Mouse (Mus musculus) forebrain, embryonic 13.5 days (tissue): ENCODE results near the gene Cpa4. TPM values are rescaled to one million over a fixed set of nuclear protein-coding genes. Genes with fewer than 3 reads are reported as not detected.

Experiments
- ATAC-seq: fragments of 200-750 bp; cut with Nextera tagmentation; 2 replicates; pipeline ENCODE4 v1.8.0; 2017
- H3K27ac ChIP-seq: fragments of 300-500 bp; sonication (generic); 2 replicates; pipeline ENCODE4 v1.5.1; 2015; ENCODE audit warnings: inconsistent platforms, mild to moderate bottlenecking, moderate library complexity
- H3K27me3 ChIP-seq: fragments of 300-500 bp; sonication (generic); 2 replicates; pipeline ENCODE4 v1.6.1; 2015; ENCODE audit warnings: mild to moderate bottlenecking, inconsistent platforms
- H3K36me3 ChIP-seq: fragments of 300-500 bp; sonication (generic); 2 replicates; pipeline ENCODE4 v1.6.1; 2015; ENCODE audit warnings: mild to moderate bottlenecking, inconsistent platforms; ENCODE audit not compliant: poor library complexity, severe bottlenecking
- H3K4me1 ChIP-seq: fragments of 300-500 bp; sonication (generic); 2 replicates; pipeline ENCODE4 v1.6.1; 2015; ENCODE audit warnings: inconsistent platforms
- H3K4me2 ChIP-seq: fragments of 300-500 bp; sonication (generic); 2 replicates; pipeline ENCODE4 v1.6.1; 2015; ENCODE audit warnings: inconsistent platforms, mild to moderate bottlenecking, moderate library complexity
- H3K4me3 ChIP-seq: fragments of 300-500 bp; sonication (generic); 2 replicates; pipeline ENCODE4 v1.5.1; 2015; ENCODE audit warnings: mild to moderate bottlenecking, inconsistent platforms
- H3K9ac ChIP-seq: fragments of 300-500 bp; sonication (generic); 2 replicates; pipeline ENCODE4 v1.6.1; 2015; ENCODE audit warnings: mild to moderate bottlenecking, inconsistent platforms
- H3K9me3 ChIP-seq: fragments of 300-500 bp; sonication (generic); replicated peaks from 2 replicates; pipeline ENCODE4 v1.6.1; 2016; ENCODE audit warnings: inconsistent platforms
- WGBS: fragments of 180-500 bp; shearing (Covaris S2); methylation state at CpG from one replicate; pipeline ENCODE4 v1.1.7; 2015; 5-methylcytosine and 5-hydroxymethylcytosine counted together
- polyA plus RNA-seq: library from polyadenylated mRNA; unstranded; fragments of >200 nt; fragmentation: Nextera tagmentation; extraction: Ambion mirVana; gene quantifications from 2 replicates; pipeline ENCODE4 v1.2.1, GENCODE M21; 2015

The Cpa4 gene
- polyA plus RNA-seq, 1 experiment from 2014 or later = 3.4 TPM

DNA sequence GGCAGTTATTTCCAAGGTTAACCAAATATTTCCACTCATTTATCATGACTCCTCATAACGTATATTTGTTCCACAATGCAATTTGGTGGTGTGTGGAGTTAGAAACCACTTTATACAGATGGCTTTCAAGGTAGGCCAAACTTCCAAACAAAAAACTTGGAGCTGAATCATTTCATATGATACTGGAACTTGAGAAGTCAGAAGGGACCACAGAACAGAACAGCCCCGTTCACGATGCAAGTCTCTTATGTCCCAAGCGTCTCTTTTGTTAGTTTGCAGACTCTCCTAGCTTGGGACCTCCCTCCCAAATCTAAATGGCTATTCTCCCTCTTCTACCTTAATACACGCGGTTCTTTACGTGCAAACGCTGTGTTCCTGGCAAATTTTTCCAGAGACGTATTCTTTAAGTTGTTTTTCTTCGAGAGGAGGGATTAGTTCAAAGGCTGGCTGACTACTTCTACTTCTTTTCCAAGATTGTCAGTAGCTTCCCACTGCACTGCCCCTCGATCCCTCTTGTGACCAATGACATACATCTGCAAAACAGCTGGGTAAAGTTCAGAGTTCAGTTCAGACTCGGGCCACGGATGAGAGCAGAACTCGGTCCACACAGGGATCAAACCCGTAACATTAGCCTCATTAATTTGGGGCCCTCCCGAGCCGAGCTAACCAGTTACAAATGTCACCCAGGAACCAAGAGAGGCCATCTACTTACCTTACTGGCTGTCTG lies 8.5 kb downstream of the Cpa4 start:
- H3K4me1 ChIP-seq = peaks cover 55% of the 10 kb centered on the region
- H3K27me3 ChIP-seq = no peaks in the 10 kb centered on the region
- no peak overlapping the region for H3K9ac ChIP-seq
- H3K36me3 ChIP-seq = no peaks in the 10 kb centered on the region
- no peak overlapping the region for H3K27ac ChIP-seq
- no peak for ATAC-seq
- H3K9me3 ChIP-seq = no peaks in the 10 kb centered on the region
- H3K4me2 ChIP-seq = no peak overlapping the region
- WGBS = 79% methylated on average over 17 of the region's 17 CpGs
- H3K4me3 ChIP-seq = no peak overlapping the region

DNA sequence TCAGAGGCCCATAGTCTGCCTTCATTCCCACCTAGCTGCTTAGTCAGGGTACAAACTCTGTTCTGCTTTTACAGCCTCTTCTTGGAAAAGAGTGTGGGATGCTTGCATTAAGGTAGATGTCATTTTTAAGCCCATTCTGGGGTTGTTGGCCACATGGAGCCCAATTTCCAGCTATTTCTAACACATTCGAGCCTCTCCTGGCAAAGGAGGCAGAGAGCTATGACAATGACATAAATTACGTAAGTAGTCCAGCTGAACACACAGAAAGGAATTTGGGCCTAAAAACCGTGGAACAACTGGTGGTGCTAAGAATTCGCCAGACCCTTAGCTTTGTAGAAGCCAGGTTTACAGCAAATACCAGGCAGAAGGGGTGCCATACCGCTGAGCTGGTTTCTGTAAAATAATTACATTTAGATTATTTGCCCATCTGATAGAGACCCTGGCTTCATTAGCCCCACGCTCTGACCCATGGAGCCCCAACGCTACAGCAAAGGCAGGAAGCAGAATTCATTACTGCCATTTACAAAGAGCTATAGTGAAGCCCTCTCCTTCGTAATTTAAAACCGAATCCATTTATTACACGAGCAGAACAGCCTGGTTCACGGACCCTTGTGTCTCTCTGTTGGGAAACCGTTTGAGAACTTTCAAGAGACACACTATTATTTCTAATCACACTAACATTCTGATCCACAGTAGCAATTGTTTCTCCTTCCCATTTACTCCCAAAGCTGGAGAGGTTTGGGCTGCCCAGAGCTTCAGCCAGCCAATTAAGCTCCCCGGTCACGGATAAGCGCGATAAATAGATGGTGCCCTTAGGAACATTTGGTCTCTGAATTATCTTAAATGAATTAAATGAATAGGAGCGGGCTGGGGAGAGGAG lies 12.0 kb downstream of the Cpa4 start:
- Histone ChIP-seq H3K4me1 (peaks cover 27% of the 10 kb centered on the region), H3K9ac (peak overlapping the region; percentile 50), H3K9me3 (no peaks in the 10 kb centered on the region), H3K4me3 (no peak overlapping the region), H3K4me2 (peak overlapping the region; percentile 45), H3K27me3 (no peaks in the 10 kb centered on the region), H3K36me3 (no peaks in the 10 kb centered on the region), H3K27ac (peak overlapping the region; percentile 87)
- 21% methylated on average over 17 of the region's 17 CpGs for WGBS
- peak; percentile 73 for ATAC-seq

DNA sequence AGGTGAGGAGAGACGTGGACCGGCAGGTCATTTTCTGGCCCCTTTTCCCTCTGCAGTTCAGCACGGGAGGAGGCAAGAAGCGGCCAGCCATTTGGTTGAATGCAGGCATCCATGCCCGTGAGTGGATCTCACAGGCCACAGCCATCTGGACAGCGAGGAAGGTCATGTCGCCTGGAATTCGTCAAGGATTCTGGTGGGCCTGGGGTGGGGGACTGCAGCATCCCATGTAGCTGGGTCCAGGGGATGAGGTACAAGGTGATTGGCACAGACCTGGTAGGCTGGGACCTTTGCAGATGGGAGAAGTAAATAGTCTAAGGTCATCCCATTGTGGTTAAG lies 12.6 kb downstream of the Cpa4 start:
- Histone ChIP-seq H3K9me3 (no peaks in the 10 kb centered on the region), H3K4me2 (peak overlapping the region; percentile 45), H3K4me3 (no peak overlapping the region), H3K4me1 (peaks cover 27% of the 10 kb centered on the region), H3K27me3 (no peaks in the 10 kb centered on the region), H3K27ac (peak overlapping the region; percentile 87), H3K9ac (peak overlapping the region; percentile 50), H3K36me3 (no peaks in the 10 kb centered on the region)
- ATAC-seq = peak; percentile 62
- 19% methylated on average over 8 of the region's 8 CpGs for WGBS

GRCm38 (mm10) chr6:30586886-30587442 lies 18.8 kb downstream of the Cpa4 start:
- Histone ChIP-seq H3K4me2 (no peak overlapping the region), H3K27ac (peak overlapping the region; percentile 35; the same call in 1 of the 2 replicates), H3K4me3 (no peak overlapping the region), H3K9me3 (no peaks in the 10 kb centered on the region), H3K4me1 (peaks cover 14% of the 10 kb centered on the region), H3K9ac (no peak overlapping the region), H3K36me3 (no peaks in the 10 kb centered on the region), H3K27me3 (no peaks in the 10 kb centered on the region)
- 60% methylated on average over 7 of the region's 7 CpGs for WGBS
- ATAC-seq = 0 out of 2 replicates have a peak, but pooled peaks have one; percentile 51

DNA sequence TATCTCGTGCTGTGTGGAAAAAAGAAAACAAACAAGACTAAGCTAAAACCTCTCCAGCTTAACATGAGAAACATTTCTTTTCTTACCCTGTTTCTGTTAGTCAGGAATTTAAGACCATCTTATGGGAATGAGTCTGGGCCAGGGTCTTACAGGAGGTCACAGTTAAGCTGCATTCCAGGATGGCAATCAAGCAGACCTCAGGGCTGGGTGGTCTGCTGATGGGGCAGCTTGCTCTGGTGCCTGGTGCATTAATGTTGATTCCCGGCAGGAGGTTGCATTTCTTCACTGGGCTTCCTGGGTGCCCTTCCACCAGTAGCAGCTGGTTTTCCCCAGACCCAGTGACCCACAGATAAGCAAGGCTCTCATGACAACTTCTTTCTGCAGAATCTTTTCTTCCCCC lies 21.6 kb downstream of the Cpa4 start:
- Histone ChIP-seq H3K27ac (no peak overlapping the region), H3K9me3 (no peaks in the 10 kb centered on the region), H3K4me3 (no peak overlapping the region), H3K9ac (no peak overlapping the region), H3K4me1 (peaks cover 11% of the 10 kb centered on the region), H3K27me3 (no peaks in the 10 kb centered on the region), H3K4me2 (no peak overlapping the region), H3K36me3 (no peaks in the 10 kb centered on the region)
- no peak for ATAC-seq
- 55% methylated on average over 2 of the region's 2 CpGs for WGBS

GRCm38 (mm10) chr6:30591851-30592404 lies 23.8 kb downstream of the Cpa4 start:
- Histone ChIP-seq H3K4me2 (no peak overlapping the region), H3K4me3 (no peak overlapping the region), H3K27me3 (no peaks in the 10 kb centered on the region), H3K4me1 (peaks cover 7% of the 10 kb centered on the region), H3K36me3 (no peaks in the 10 kb centered on the region), H3K9ac (no peak overlapping the region), H3K27ac (no peak overlapping the region), H3K9me3 (no peaks in the 10 kb centered on the region)
- no peak for ATAC-seq
- WGBS = 86% methylated on average over 5 of the region's 5 CpGs

- WGBS = 70% methylated on average over 10 of the region's 10 CpGs
- H3K9ac ChIP-seq = no peak overlapping the region
- H3K4me2 ChIP-seq = no peak overlapping the region
- peaks cover 2% of the 10 kb centered on the region for H3K4me1 ChIP-seq
- no peak overlapping the region for H3K4me3 ChIP-seq
- no peak for ATAC-seq
- H3K27ac ChIP-seq = 0 out of 2 replicates have a peak overlapping the region, but pooled peaks have one; percentile 14
- H3K27me3 ChIP-seq = no peaks in the 10 kb centered on the region
- H3K9me3 ChIP-seq = no peaks in the 10 kb centered on the region
- H3K36me3 ChIP-seq = no peaks in the 10 kb centered on the region
These were observed 24.3 kb downstream of the Cpa4 start for GRCm38 (mm10) chr6:30592417-30592974.

DNA sequence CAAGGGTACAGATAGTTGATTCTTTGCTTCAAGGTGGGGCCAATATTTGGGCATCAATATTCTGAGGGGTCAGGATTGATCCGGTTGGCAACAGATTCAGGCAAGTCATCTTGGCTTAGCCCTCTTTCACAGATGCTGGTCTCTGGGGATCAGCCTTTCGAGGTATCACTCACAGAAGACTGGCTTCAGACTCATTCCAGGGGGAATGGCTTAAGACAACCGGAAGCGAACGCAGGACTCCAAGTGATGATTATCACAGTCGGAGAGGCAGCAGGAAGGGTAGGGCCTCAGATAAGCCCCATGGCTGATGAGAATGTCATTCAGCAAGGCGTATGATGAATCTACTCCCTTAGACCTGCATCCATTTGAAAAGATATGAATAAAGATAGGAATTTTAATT lies 26.2 kb downstream of the Cpa4 start:
- ATAC-seq = no peak
- Histone ChIP-seq H3K27me3 (no peaks in the 10 kb centered on the region), H3K4me2 (no peak overlapping the region), H3K9ac (no peak overlapping the region), H3K36me3 (no peaks in the 10 kb centered on the region), H3K9me3 (no peaks in the 10 kb centered on the region), H3K27ac (no peak overlapping the region), H3K4me3 (no peak overlapping the region), H3K4me1 (no peaks in the 10 kb centered on the region)
- WGBS = 85% methylated on average over 7 of the region's 7 CpGs

DNA sequence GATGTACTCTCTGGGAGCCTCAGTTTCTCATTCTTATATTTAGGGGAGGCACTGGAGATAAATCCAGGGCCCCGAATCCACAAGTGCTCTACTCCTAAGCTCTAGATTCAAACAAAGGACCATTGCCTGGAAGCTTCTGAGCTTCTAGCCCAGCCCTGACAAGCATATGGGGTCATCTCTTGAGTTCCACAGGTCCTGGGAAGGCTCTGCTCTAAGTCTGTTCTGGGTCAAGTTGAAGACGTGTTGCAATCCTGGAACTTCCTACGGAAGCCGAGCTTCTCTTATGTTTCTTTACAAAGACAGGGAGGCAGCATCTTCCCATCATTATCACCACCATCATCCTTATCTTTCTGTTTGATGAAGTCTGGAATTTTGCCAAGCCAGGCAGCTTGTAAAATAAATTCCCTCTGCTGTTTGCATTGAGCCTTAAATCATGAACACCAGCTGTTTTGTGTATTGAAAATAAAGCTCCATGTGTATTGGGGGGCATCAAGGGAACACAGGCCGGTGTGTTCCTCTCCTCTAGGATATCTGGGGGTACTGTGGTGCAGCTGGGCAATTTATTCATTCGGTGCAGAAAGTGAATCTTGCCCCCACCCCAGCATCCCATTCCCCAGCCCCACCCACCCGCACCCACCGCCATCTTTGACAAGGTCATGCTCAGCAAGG lies 28.2 kb downstream of the Cpa4 start:
- ATAC-seq = no peak
- Histone ChIP-seq H3K9me3 (no peaks in the 10 kb centered on the region), H3K4me3 (no peak overlapping the region), H3K27ac (no peak overlapping the region), H3K36me3 (no peaks in the 10 kb centered on the region), H3K4me1 (no peaks in the 10 kb centered on the region), H3K4me2 (no peak overlapping the region), H3K9ac (no peak overlapping the region), H3K27me3 (no peaks in the 10 kb centered on the region)
- WGBS = 89% methylated on average over 8 of the region's 8 CpGs

DNA sequence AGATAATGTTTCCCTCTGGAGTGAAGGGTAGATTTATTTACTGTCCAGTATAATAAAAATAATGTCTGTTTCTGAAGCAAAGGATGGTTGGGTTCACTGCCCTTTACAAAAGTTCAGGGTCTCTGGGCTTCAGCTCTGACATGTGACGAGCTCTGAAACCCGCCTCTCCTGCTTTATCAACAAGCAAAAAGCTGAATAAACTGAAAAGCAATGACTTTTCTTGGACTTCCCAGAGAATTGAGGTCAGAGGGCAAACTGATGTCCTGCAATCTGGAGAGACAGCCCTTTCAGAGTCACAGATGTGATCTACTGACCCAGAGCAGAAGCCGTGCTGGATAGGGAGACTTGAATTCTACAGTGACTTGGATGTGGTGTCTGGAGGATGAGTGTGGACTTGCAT lies 31.9 kb downstream of the Cpa4 start:
- no peaks in the 10 kb centered on the region for H3K4me1 ChIP-seq
- no peaks in the 10 kb centered on the region for H3K27me3 ChIP-seq
- H3K36me3 ChIP-seq = no peaks in the 10 kb centered on the region
- no peak overlapping the region for H3K27ac ChIP-seq
- no peak overlapping the region for H3K4me3 ChIP-seq
- no peaks in the 10 kb centered on the region for H3K9me3 ChIP-seq
- no peak for ATAC-seq
- no peak overlapping the region for H3K4me2 ChIP-seq
- 77% methylated on average over 3 of the region's 3 CpGs for WGBS
- no peak overlapping the region for H3K9ac ChIP-seq

DNA sequence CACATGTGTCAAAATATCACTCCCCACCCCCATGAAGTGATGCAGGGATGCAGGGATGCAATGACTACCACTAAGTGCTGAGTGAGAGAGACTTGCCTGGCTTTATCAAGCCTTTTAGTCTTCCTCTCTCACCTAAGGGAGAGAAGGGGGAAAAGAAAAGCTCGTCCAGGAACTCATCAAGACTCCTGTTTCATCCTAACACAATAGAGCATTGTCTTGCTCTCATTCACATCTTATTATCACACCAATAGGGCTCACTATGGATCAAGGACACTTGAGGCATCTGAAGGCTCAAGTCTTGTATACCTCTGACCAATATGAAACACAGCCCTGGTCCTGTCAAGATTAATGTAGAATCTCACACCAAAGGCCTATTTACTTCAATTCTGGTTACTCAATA lies 32.8 kb downstream of the Cpa4 start:
- H3K36me3 ChIP-seq = no peaks in the 10 kb centered on the region
- no peak overlapping the region for H3K9ac ChIP-seq
- no peak overlapping the region for H3K27ac ChIP-seq
- no peak for ATAC-seq
- WGBS = 54% methylated on average over 1 of the region's 1 CpGs
- no peak overlapping the region for H3K4me3 ChIP-seq
- H3K27me3 ChIP-seq = no peaks in the 10 kb centered on the region
- H3K4me2 ChIP-seq = no peak overlapping the region
- H3K9me3 ChIP-seq = no peaks in the 10 kb centered on the region
- no peaks in the 10 kb centered on the region for H3K4me1 ChIP-seq
